Mouse (Mus musculus) frontal cortex, postnatal 14 days (tissue): ENCODE measurements at regions not wholly inside any gene's neighbourhood (a gene's known extent, or its start where the extent isn't known, plus 50 kb on each side); places are given as distances from the start of the nearest gene placed in this dataset.

Experiments
- DNase-seq, 2 experiments: peaks; one replicate each; pipeline ENCODE4 v3.0.0; 2022; ENCODE audit warnings: low spot score in 2 of 2

DNA sequence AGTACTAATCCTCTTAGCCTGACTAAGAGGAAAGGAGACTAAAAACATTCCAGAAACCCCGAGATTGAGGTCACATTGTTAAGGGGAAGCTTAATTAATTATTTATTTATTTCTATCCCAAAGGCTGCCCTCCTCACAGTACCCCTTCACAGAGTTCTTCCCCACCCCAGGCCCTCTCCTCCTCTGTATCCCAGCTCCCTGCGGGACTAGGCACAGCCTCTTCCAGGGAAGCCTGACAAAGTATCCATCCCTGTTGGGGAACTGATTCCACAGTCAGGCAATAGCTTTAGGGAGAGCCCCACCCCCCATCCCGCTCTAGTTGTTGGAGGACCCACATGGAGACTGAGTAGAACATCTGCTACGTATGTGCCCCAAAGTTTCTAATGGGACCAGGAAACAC lies 254.6 kb downstream of the Atp23 start:
- DNase-seq: no peak

DNA sequence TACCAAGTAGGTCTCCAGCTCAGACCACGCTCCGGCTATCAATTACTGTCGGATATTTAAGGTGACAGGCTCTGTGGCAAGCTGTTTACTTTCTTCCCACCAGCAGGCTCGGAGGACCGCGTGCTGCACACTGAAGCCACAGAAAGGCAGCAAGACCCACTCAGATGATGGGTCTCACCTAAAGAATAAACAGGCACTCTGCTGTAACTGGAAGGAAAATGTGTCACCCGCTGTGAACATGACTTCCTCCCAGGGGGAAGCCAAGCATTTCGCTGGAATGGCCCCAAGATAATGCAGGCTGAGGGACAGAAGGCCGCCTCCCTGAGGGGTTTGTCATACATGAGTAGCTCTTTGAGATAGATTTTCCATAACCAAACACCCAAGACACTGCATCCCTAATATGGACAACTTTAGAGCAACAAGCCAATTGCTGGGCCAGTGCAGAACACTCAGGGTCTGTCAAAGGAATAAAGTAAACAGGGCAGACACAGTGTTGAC lies 259.3 kb downstream of the Atp23 start:
- DNase-seq: no peak

DNA sequence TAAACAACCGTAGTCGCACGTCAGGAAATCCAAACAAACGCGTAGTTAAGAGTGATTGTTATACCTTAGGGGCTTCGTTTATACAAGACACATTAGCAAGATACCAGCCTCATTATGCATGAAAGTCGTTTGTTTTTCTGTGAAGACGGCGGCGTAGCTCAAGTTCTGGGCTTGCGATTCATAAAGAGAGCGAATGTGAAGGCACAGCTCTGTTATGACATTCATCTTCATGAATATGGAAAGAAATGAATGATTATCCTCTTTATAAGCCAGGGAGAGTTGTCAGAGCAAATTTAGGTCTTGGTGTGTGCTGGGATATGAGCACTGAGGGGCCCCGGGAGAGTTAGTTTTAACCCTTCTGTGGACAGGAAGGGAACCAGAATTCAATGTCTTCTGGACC lies 266.4 kb downstream of the Atp23 start:
- DNase-seq: no peak

DNA sequence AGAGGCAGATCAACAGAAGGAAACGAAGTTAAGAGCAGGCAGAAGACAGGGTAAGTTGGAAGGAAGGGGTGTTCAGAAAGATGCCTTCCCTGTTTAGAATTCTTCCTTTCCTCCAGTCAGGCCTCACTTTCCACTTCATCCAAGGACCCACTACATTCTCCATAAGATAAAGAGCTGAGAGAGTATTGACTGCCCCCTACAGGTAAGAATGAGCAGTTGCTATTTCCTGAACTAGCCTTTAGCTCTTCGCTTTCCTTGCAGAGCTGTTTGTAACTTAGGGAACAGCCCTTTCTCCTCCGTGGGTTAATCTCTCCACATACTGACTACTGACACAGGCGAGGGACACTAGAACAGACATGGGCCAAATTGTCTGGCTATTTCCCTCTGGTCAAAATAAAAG lies 273.1 kb downstream of the Atp23 start:
- DNase-seq: no peak

DNA sequence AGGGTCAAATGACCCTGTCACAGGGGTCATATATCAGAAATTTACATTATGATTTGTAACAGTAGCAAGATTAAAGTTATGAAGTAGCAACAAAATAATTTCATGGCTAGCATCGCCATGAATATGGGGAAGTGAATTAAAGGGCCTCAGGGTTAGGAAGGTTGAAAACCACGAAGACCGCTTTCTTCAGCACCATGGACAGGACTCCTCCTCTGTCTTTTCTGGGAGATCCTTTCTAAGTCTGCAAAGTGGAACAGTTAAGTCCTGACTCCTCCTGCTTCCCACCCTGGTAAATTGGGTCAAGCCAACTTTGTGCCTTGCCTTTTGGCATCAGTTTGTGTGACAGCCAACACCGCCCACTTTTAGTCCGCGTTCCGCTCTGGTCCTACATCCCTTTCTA lies 275.7 kb downstream of the Atp23 start:
- no peak for DNase-seq

DNA sequence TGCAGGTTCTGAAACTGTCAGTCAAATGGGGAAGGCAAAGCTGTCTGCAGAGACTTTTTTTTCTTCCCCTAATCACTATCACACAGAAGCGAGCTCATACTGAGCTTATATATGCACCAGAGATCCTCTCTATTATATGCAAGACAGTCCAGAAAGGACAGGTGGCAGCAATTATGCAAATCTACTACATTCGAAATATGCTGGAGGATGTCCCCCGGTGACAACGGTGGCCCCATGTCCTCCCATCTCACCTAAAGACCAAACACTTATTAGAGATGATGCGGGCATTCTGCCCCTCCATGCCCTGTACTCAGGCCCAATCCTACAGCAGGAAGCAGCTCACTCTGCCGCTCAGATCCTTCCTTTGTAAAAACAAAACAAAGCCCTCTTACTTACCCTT lies 280.4 kb downstream of the Atp23 start:
- no peak for DNase-seq

DNA sequence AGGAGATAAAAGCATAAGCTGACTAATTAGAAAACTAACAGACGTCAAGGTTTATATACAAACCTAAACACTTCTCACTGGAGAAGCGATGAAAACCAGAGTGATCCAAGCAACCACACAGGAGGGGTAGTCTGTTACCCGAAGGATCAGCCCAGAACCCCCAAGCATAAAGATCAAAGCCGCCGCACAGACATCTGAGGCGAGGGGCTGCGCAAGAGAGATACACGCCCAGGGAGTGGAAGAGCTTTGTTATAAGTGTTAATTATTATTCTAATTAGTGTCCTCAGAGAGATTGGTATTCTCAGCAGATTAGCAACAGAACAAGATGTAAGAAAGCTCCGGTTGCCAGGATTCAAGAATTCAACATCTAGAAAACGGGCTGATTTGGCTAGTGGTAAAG lies 281.2 kb downstream of the Atp23 start:
- no peak for DNase-seq

DNA sequence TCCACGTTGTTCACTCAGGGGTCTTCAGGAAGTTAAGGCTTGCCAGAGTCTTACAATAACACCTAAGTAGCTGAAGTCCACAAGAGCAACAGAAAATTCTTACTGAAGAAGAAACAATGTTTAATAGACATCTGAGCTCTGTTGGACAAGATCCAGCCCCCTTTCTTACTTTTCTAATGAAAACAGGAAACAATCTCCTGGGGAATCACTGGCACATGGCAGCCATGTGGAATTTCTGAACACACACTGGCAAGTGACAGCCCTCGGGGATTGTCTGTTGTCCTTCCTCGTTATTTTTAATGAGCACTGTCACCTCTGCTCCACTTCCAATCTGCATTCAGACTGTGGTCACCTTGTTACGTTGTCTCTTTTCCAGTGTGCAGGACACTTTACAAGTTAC lies 288.9 kb downstream of the Atp23 start:
- no peak for DNase-seq

DNA sequence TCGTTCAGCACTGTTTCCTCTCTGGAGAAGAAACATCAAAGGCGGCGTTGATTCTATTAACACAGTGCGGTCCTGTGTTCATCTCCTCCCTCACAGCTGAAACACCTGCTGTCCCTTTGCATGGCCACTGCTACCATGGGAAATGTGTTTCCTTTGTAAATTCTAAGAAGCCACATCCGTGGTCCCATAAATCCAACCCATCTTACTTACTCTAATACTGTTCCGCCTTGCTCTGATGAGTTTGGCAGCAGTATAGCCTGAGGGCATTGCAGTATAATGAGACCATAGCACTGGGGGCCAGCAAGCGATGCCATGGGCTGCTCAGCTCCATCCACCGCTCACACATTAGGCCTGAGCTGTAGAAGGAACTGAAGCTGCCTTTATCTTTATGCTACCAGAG lies 290.6 kb downstream of the Atp23 start:
- no peak for DNase-seq

DNA sequence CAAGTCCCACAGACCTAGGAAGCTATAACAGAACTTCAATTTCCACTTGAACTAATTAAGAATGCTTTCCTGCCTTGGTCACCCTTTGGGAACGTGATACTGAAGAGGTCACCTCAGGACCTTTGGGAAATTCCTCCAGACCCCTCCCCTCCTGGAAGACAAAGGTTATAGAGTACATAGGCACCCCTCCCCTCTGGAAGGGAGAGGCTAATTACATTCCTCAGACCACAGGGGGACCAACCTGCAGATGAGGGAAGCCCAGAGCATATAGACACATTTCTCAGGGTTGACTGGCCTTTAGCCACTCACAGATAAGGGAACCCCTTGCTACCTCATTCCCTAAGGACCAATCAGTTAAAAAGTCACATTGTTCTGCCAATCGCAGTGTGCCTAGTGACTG lies 301.5 kb downstream of the Atp23 start:
- no peak for DNase-seq

DNA sequence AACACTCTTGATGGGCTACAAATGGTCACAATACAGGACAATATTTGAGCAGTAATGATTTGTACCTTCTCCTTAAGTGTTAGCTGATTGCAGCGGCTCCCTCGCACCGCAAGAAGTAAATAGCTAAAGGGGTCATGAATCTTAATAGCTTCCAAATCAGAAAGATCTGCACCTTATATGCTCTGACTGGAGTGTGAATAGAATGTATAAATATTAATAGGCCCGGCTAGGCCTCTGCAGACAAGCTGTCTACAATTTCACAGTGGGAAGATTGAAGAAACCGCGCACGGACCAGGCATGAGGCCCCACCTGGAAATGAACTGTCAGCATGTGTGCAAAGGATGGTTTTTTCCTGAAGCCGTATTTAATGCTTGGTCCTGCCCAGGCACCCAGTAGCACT lies 333.0 kb downstream of the Atp23 start:
- no peak for DNase-seq

DNA sequence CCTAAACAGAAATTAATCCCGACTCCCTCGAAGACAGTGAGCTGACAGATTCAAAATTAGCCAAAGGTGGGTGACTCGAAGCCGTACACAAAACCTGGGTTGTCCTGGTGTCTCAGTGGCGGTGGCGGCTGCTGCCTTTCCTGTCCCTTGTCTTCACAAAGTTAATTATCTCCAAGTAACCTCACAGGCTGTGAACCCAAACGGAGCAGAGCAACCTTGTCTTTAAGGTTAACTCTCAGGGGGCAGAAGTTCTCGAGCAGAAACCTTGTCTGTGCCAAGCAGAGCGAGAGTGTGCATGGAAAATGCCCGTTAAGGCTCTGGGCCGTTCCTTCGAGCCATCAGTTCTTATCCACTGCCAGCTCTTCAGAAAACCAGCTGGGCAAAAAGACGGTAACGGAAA lies 335.8 kb downstream of the Atp23 start:
- no peak for DNase-seq

DNA sequence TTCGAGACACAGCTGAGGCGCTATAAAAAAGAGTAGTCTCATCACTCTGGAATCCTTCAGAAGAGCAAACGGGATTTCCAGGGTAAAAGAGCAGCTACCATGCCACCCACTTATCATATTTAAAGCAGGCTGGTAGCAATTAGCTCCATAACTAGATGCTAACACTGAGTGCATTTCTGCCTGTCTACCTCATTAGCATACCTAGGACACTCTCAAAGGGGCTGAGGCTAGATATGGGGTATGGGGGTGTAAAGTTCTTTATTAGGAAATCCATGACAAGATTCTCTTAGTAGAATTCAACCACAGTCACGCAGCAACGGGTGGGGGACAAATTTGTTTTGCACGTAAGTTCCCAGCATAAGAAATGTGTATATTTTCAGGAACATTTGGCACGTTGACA lies 346.1 kb downstream of the Atp23 start:
- DNase-seq: no peak

DNA sequence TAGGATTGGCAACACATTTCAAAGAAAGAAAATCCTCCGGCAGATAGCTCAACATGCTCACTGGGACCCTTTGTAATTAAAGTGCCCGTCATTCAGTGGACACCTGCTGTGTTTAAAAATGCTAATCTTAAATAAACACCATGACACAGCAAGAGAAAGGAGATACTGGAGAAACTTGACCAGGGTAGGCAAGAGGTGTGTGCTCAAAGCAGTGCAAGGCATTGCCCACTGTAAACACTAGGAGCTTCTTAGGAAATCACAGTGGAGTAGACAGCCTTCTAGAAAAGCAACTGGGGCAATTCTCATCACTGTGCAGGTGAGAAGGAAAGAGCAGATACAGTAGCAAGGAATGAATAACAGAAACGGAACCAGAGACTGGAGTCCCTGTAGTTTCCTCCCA lies 369.2 kb downstream of the Atp23 start:
- no peak for DNase-seq

DNA sequence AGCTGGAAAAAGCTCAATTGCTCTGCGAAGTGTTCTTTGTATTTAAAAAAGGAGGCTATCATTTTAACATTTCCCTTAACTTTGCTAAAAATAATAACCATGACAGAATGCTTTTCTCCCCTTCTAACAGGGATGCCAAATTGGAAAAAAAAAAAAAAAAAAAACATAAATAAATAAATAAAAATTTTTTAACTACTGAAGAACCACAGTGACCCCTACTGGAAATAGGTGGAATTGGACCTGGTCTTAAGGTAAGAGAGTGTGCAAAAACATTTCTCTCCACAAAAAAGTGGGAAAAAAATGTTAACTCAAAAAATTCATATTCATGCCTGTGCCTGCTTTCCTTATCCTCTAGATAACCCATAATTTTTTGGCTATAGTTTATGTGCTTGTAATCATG lies 369.8 kb downstream of the Atp23 start:
- DNase-seq: no peak

DNA sequence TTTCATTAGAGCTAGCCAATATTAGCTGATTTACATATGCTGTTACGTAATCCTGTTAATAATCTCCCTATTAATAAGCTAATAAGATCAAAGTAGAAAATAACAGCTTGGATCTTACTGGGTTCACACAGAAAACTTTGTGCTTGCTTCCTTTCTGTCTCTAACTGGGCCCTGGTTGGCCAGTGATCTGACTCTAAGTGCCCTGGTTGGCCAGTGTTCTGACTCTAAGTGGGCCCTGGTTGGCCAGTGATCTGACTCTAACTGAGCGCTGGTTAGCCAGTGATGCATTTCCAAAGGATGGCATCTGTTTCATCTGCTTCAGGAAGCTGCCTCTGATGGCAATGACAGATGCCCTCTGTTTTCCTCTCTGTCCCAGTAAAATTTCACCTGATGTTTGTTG lies 372.4 kb downstream of the Atp23 start:
- DNase-seq: no peak

DNA sequence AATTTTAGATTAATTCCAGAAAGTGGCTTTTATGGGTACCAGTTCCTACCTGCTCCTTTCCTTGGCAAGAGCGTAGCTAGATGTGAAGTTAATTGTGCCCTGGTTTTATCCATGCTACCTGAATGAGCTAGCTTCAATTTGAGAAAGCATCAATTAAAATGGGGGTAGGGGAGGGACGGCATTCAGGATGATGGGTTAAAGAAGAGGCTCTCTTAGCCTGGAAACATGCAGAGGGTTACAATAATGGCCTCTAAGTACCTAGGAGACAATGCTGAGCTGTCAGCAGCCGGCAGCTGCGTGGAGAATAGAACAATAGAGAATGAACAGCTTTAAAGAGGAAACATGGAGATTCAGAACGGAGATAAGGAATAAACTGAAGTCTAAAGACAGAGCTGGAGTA lies 375.0 kb downstream of the Atp23 start:
- DNase-seq: no peak

DNA sequence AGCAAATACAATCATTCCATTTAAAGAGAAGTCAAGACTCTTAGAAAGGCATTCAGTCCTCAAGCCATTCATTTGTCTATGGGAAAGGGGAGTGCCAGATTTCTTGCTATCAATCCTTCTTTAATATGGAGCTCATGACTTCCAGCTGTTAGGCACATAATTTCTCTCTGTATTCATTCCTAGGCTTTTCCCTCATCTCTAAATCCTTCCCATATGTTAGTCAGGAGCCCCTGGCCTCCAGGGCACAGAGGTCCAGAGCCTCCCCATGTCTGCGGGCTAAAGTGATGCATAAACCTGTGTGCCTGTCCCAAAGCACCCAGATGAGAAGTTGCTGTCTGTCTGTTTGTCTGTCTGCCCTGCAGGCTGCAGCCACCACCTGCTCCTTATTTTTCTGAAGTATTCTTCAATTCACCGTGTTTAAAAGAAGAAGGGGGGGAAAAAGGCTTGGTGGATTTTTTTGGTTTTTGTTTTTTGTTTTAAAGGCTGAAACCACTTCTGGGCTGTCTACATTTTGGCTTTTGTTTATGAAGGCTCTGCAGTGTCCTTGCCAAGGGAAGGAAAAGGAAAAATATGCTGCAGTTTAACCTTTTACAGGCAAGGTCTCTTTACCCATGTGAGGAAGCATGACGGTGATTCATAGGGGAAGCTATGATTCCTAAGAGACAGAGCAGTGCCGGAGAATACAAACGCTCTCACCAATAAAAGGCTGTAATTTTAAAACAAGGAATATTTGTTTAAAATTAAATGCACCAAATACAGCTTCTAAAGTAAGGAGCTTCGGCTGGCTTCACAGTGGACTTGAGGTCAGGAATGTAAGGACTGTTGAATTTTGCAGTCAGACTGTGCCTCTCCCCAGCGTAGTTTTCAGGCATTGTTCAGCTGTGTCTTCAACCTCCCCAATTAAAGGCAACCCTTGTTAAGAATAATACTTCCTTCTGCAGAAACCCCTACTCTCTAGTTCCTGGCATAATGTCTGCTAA lies 379.0 kb downstream of the Atp23 start:
- DNase-seq: no peak

DNA sequence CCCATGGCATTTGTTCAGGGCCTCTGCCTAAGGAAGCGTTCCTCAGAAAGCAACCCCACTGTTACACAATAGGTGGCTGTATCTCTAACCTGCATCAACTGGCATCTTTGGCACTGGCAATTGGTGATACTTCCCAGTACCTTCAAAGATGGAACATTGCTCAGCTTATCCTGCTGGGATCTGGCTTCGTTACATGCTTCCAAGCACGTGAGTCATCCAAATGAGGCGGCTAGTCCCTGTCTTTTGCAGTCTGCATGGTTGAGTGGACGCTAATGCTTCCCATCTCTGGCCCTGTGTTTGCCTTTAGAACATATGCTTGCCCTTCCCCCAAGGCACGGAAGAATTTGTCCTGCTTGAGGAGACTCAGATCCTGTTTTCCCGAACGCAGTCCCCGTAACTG lies 380.2 kb downstream of the Atp23 start:
- no peak for DNase-seq

DNA sequence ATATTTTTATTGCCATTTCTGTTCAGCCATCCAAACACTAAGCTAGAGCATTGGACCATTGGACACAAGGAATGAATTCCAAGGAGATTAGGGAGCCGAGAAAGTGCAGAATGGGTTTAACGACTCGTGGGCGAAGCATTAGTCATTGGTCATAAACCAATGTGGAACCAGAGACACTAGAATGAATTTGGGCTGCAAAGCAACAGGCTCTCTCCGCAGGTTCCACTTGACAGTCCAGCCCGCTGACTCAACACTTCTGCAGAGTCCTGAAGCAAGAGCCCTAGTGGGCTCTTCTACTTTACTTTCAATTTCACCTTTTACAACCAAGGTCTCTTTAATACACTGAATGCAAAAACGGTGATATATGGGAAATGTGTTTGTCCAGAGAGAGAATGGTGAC lies 388.0 kb downstream of the Atp23 start:
- DNase-seq: no peak

DNA sequence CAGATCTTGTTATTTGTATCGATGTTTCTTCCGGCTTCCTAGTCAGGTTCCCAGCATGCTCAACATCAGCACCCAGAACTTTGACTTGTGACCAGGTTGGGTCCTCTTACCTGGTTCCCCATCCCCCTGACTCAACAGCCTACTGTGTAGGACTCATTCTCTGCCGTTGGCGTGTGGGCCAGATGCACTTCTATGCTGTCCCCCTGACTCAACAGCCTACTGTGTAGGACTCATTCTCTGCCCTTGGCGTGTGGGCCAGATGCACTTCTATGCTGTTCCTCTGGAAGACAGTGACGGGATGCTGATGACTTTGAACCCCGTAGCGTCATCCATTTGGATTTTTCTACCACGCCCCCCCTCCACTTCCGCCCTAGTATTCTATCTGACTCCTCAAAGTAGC lies 389.6 kb downstream of the Atp23 start:
- peak; percentile 87 to 91 for DNase-seq

DNA sequence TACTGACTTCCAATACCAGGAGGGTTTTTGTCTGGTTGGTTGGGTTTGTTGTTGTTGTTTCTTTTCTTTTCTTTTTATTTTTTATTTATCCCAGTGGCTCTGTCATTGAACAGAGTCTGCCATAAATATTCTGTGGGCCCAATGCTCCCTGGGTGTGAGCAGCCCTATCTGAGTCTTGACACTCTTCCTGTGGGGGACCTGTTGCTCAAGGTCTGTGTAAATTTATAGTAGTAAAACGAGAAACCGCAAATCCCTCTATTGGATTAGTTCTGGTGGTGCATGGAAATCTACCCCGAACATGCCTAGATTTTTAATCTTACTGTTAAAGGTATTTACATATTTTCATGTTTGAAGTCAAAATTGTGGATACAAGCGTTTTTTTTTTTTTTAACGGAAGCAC lies 395.2 kb downstream of the Atp23 start:
- DNase-seq: no peak

DNA sequence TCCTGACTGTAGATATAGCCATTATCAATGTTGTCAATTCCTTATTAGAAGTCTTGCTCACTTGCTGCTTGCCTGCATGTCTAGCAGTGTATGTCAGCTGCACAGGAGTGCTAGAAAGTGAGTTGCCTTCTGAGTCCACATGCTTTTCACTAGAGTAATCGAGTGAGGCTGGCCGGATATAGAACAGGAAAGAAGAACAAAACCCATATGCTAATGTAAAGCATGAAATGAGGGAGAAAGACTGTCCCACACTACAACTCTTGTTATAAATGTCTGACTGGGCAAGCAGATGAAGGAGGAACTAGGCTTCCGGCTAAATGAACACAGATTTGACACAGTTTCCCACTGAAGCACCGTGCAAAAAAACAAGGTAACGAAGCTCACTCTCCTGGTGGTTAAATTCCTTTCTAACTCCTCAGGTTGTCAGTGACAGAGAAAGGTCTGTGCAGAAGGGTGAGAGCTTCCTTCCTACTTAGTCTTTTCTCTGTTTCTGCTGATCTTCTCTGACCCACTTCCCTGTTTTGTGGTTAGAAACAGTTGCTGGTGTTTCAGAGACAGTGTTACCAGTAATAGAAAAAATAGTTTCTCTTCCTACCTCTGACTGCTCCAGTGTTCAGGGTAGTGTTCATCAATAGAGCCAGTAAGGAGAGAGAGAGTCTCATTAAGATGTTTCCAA lies 399.0 kb downstream of the Atp23 start:
- DNase-seq: no peak
